Mouse (Mus musculus): ENCODE results near the gene Rbm34. TPM values are rescaled to one million over a fixed set of nuclear protein-coding genes. Genes with fewer than 3 reads are reported as not detected.
A peak's percentile ranks its signal among the peaks of the same experiment; 100 is the strongest.
"Not testable (repeated sequence)": the region's sequence is repeated elsewhere in the genome, so short reads cannot be mapped to it uniquely, and the experiment has no call there.

Gene Rbm34
- polyA plus RNA-seq, 1 experiment from 2014 or later, result 11.6 TPM

DNA sequence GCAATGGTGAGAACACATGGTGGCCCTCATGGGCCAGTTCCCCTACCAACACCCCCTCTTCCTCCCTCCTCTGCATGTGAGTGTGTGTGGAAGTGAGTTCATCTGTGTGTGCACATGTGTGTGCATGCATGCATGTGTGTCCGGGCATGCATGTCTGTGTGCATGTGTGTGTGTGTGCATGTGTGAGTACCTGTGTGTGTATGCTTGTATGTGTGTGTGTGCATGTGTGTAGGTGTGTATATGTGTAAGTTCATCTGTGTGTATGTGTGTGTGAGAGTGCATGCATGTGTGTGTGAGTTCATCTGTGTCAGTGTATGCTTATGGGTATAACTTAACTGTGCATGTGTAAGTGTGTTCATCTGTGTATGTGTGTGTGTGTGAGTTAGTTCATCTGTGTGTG lies 52.5 kb downstream of the Rbm34 start:
- H3K36me3 ChIP-seq, result no peaks in the 10 kb centered on the region
- no peaks in the 10 kb centered on the region for H3K27me3 ChIP-seq
- peaks cover 51% of the 10 kb centered on the region for H3K4me1 ChIP-seq (replicated peaks)
- H3K4me3 ChIP-seq, result no peak overlapping the region
- no peak overlapping the region for H3K27ac ChIP-seq
- 94% methylated on average over 1 of the region's 1 CpGs for WGBS
- no peak overlapping the region for H3K9ac ChIP-seq
- no peak overlapping the region for H3K4me2 ChIP-seq
- no peak for ATAC-seq (replicated peaks; ENCODE audit: insufficient number of reproducible peaks, insufficient read depth, low FRiP score, low read depth)
- peaks cover 3% of the 10 kb centered on the region; the same call in 1 of the 2 replicates for H3K9me3 ChIP-seq (replicated peaks)

DNA sequence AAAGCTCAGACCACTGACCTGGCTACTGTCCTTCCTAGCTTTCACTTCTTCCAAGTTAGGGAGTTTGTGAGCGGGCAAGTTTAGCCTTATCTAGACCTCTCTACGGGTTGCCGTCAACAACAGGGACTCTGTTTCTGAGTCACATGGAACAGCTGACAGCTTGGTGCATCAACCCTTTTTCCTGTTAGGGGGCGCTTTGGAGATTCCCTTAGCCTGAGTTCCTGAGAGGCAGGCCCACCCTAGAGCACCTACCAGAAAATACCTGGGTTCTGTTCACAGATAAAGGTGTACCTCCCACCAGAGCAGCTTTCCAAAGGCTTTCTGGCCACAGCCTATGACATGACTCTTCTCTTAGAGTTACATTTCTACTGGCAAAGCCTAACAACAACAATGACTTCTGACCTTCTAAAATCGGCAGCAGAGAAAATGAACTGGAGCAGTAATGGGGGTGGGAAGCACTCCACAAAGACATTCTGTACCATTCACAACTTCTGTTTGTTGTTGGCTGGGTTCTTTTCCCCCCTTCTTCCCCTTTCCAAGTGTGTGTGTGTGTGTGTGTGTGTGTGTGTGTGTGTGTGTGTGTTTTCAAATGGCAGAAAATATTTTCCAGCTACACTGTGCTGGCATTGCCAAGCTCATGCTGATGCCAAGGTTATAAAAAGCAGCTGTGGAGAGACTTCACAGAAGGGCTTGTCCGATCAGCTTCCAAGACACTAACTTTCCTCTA lies 53.5 kb downstream of the Rbm34 start:
- Histone ChIP-seq H3K4me2 (no peak overlapping the region), H3K36me3 (no peaks in the 10 kb centered on the region), H3K9ac (no peak overlapping the region), H3K27ac (peak overlapping the region; percentile 56), H3K4me3 (no peak overlapping the region), H3K4me1 (replicated peaks) (peaks cover 56% of the 10 kb centered on the region), H3K9me3 (replicated peaks) (peaks cover 3% of the 10 kb centered on the region; the same call in 1 of the 2 replicates), H3K27me3 (no peaks in the 10 kb centered on the region)
- ATAC-seq (replicated peaks; ENCODE audit: insufficient number of reproducible peaks, insufficient read depth, low FRiP score, low read depth), result no peak
- 22% methylated on average over 6 of the region's 6 CpGs for WGBS

DNA sequence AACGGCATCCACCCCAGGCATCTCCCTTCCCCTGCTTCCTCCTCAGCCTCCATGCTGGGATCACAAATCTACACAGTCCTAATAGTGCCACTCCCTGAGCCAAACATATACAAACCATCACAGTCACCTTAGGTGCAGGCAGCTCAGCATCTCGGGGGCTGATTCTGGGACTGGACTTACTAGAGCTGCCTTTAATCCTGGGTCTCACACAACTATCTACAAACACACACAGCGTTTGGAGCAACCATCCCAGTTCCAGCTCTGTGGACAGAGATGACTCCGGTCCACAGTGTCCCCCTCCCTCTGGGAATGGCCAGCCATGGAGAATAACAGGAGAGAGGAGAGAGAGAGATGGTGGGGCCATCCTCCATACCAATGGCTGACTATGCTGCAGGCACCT lies 54.3 kb downstream of the Rbm34 start:
- no peak overlapping the region for H3K27ac ChIP-seq
- H3K9me3 ChIP-seq (replicated peaks), result no peaks in the 10 kb centered on the region
- no peak overlapping the region for H3K4me2 ChIP-seq
- H3K36me3 ChIP-seq, result no peaks in the 10 kb centered on the region
- WGBS, result 74% methylated on average over 4 of the region's 4 CpGs
- no peak overlapping the region for H3K4me3 ChIP-seq
- no peak overlapping the region for H3K9ac ChIP-seq
- H3K27me3 ChIP-seq, result no peaks in the 10 kb centered on the region
- no peak for ATAC-seq (replicated peaks; ENCODE audit: insufficient number of reproducible peaks, insufficient read depth, low FRiP score, low read depth)
- H3K4me1 ChIP-seq (replicated peaks), result peaks cover 56% of the 10 kb centered on the region

DNA sequence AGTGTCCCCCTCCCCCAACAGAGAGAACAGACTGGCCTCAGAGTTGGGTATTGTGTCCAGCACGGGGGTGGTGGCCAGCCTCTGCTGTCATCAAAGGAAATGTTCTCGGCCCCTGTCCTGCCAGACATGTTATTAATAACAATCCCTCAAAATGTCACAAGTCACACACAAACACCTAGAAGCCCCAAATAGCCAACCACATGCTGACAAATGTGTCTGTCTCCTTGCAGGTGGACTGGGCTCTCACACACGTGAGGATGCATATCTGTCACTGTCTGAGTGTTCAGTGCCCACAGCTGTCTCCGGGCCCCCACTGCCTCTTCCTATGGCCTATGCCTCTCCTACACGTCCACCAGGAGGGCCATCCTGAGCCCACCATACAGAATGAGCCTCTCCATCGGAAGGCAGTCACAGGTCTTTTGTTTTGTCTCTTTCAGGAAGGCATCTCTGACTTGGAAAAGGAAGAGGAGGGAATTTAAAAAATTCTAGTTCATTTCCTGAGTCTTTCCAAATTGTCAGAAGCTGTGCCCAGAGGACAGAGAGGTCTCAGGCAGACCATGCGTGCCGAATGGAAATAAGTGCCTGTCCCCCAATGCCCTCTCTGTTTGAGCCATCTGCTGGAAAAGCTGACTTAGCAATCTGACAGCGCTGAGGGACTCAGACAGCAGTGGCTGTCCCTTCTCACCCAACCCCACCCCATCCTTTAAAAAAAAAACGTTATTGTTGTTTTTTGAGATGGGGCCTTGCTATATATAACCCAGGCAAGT lies 56.1 kb downstream of the Rbm34 start:
- H3K4me3 ChIP-seq, result no peak overlapping the region
- H3K4me2 ChIP-seq, result no peak overlapping the region
- H3K36me3 ChIP-seq, result no peaks in the 10 kb centered on the region
- 0 out of 2 replicates have a peak overlapping the region, but pooled peaks have one; percentile 7 for H3K27ac ChIP-seq
- 39% methylated on average over 10 of the region's 10 CpGs for WGBS
- no peaks in the 10 kb centered on the region for H3K9me3 ChIP-seq (replicated peaks)
- H3K9ac ChIP-seq, result no peak overlapping the region
- no peak for ATAC-seq (replicated peaks; ENCODE audit: insufficient number of reproducible peaks, insufficient read depth, low FRiP score, low read depth)
- no peaks in the 10 kb centered on the region for H3K27me3 ChIP-seq
- peaks cover 51% of the 10 kb centered on the region for H3K4me1 ChIP-seq (replicated peaks)

DNA sequence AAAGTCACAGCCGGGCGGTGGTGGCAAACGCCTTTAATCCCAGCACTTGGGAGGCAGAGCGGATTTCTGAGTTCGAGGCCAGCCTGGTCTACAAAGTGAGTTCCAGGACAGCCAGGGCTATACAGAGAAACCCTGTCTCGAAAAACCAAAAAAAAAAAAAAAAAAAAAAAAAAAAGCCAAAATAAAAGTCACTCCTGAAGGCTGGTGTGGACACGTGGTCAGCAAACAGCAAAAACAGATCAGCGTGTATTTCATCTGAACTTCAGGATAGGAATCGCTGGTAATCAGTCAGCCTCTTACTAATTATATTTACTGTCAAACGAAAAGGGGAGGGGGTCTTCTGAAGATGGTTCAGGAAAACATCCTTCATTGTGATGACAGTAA lies 56.8 kb downstream of the Rbm34 start:
- ATAC-seq (replicated peaks; ENCODE audit: insufficient number of reproducible peaks, insufficient read depth, low FRiP score, low read depth), result not testable (repeated sequence)
- WGBS, result 63% methylated on average over 10 of the region's 10 CpGs

DNA sequence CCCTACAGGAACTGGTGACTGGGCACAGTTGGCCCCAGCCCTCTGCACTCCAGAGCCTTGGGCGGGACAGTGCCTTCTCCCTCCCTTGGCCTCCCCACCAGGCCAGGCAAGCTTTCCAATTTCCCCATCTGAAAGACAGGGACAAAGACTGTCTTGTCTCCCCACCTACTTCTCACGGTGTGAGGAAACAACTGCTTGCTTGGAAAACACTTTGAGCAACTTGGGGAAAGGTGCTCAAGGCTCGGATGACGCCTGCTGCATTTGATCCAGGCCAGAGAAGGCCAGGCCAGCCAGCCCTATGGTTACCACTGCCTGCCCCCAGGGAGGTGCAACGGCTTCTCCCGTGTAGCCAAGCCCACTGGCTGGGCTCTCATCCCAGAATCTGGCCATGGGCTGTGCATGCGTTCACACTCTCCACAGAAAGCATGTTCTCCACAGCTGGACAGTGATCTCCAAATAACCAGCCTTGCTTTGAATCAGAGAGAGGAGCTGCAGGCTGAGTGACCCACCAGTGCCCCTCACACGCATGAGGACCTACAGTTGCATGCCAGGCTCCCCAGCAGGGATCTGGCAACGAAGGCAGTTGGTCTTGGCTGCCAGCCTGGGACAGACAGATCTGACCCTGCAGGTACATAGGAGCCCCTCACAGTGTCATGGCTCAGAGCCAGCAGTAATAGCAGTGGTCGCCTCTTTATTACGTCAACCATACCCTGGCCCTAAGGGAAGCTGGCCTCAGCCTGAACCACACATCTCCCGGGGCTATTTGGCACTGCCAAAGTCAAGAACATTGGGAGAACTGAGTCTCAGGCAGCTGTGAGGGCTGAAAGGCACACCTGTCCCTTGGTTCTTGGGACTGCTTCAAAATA lies 57.4 kb downstream of the Rbm34 start:
- no peak overlapping the region for H3K9ac ChIP-seq
- ATAC-seq (replicated peaks; ENCODE audit: insufficient number of reproducible peaks, insufficient read depth, low FRiP score, low read depth), result peak; percentile 38; the same call in 1 of the 2 replicates
- H3K36me3 ChIP-seq, result no peaks in the 10 kb centered on the region
- H3K27ac ChIP-seq, result peak overlapping the region; percentile 20
- 34% methylated on average over 12 of the region's 12 CpGs for WGBS
- H3K9me3 ChIP-seq (replicated peaks), result no peaks in the 10 kb centered on the region
- peaks cover 50% of the 10 kb centered on the region for H3K4me1 ChIP-seq (replicated peaks)
- no peak overlapping the region for H3K4me2 ChIP-seq
- no peaks in the 10 kb centered on the region for H3K27me3 ChIP-seq
- no peak overlapping the region for H3K4me3 ChIP-seq

More for the DNA sequence above, 56.8 kb downstream of the Rbm34 start:
- peaks cover 52% of the 10 kb centered on the region for H3K4me1 ChIP-seq (replicated peaks)
- not testable (repeated sequence) for H3K9ac ChIP-seq; H3K4me2 ChIP-seq; H3K4me3 ChIP-seq; H3K27me3 ChIP-seq; H3K27ac ChIP-seq; H3K36me3 ChIP-seq; H3K9me3 ChIP-seq (replicated peaks)

DNA sequence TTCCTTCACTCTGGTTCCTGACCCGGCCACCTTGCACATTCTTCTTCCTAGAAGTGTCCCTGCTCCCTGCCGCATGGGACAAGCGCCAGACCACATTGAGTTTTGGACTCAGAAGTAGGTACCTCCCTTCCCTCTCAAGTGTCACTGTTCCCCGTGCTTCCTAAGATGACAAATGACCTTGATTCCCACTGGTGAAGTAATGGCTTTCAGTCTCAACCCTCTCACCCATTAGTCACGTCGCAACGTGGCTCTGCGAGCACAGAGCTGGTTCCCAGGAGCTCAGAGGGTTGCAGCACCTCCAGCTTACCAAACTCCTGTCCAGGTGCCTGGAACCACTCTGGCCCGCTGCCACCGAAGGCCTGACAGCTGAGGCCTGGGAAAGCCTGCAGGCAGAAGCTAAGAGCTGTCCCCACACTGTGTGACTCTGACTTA lies 61.5 kb downstream of the Rbm34 start:
- 0 out of 2 replicates have a peak, but pooled peaks have one; percentile 11 for ATAC-seq (replicated peaks; ENCODE audit: insufficient number of reproducible peaks, insufficient read depth, low FRiP score, low read depth)
- Histone ChIP-seq H3K4me3 (no peak overlapping the region), H3K9me3 (replicated peaks) (no peaks in the 10 kb centered on the region), H3K4me2 (no peak overlapping the region), H3K36me3 (no peaks in the 10 kb centered on the region), H3K9ac (no peak overlapping the region), H3K4me1 (replicated peaks) (peaks cover 24% of the 10 kb centered on the region), H3K27me3 (no peaks in the 10 kb centered on the region), H3K27ac (no peak overlapping the region)
- 49% methylated on average over 10 of the region's 10 CpGs for WGBS

DNA sequence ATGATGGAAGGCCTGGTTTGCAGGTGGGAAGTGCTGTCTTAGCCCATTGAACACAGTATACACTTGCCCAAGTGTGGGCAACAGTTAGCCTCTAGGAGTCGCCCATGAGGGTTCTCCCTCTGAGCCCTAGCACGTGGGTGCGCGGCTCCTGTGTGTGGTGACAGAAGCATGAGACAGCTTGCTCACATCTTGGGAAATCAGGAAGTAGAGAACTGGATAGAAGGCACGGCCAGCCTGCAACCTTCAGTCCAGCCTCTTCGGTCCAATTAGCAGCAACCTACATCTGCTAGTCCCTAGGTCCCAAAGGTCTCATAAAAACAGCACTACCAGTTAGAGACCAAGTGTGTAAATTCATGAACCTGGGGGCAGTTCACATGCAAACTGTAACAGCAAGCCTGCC lies 62.1 kb downstream of the Rbm34 start:
- 63% methylated on average over 6 of the region's 6 CpGs for WGBS
- H3K9ac ChIP-seq, result no peak overlapping the region

DNA sequence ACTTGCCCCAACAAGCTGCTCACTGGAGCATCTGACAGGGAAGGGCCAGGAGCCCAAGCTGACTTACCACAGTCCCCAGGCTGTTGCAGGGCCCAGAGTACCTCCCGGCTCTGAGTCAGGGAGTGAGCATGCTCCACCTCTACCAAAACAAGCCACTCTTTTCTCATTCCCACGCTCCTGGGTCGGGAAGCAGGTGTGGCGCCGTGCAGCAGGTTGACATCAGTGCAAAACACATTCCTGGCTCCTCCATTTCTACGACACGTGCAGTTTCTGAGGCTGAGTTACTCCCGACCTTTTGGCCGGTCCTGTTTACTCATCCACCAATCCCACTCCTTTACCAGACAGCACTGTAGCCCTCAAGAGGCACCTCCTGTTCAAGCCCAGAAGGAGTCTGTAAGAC lies 62.9 kb downstream of the Rbm34 start:
- 73% methylated on average over 9 of the region's 9 CpGs for WGBS
- no peaks in the 10 kb centered on the region for H3K36me3 ChIP-seq
- no peak overlapping the region for H3K4me2 ChIP-seq
- no peak overlapping the region for H3K27ac ChIP-seq
- no peak overlapping the region for H3K4me3 ChIP-seq
- ATAC-seq (replicated peaks; ENCODE audit: insufficient number of reproducible peaks, insufficient read depth, low FRiP score, low read depth), result no peak
- no peaks in the 10 kb centered on the region for H3K9me3 ChIP-seq (replicated peaks)
- H3K27me3 ChIP-seq, result no peaks in the 10 kb centered on the region
- H3K4me1 ChIP-seq (replicated peaks), result peaks cover 11% of the 10 kb centered on the region
- H3K9ac ChIP-seq, result no peak overlapping the region

More for the DNA sequence above, 62.1 kb downstream of the Rbm34 start:
- no peaks in the 10 kb centered on the region for H3K9me3 ChIP-seq (replicated peaks)
- peaks cover 19% of the 10 kb centered on the region for H3K4me1 ChIP-seq (replicated peaks)
- no peak overlapping the region for H3K4me3 ChIP-seq
- no peak for ATAC-seq (replicated peaks; ENCODE audit: insufficient number of reproducible peaks, insufficient read depth, low FRiP score, low read depth)
- H3K27ac ChIP-seq, result no peak overlapping the region
- no peak overlapping the region for H3K4me2 ChIP-seq
- no peaks in the 10 kb centered on the region for H3K27me3 ChIP-seq
- no peaks in the 10 kb centered on the region for H3K36me3 ChIP-seq

DNA sequence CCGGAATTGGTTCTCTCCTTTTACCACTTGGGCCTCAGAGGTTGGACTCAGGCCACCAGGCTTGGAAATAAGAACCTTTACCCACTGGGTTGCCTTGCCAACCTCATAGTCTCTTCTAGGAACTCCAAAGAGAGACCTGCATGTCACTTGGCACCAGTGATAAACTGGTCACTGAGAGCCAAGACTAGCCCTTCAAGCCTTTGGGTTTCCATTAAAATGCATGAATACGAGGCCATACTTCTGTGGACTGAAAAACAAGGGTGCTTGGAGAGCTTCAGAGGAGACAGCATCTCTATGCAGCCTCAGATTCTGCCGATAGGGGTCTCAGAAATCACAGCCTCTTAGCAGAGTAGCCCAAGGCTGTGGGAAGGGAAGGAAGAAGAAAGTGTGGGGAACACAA lies 63.5 kb downstream of the Rbm34 start:
- Histone ChIP-seq H3K9ac (no peak overlapping the region), H3K9me3 (replicated peaks) (no peaks in the 10 kb centered on the region), H3K4me3 (no peak overlapping the region), H3K27me3 (no peaks in the 10 kb centered on the region), H3K27ac (no peak overlapping the region), H3K4me1 (replicated peaks) (peaks cover 10% of the 10 kb centered on the region), H3K36me3 (no peaks in the 10 kb centered on the region), H3K4me2 (no peak overlapping the region)
- no peak for ATAC-seq (replicated peaks; ENCODE audit: insufficient number of reproducible peaks, insufficient read depth, low FRiP score, low read depth)
- 75% methylated on average over 3 of the region's 3 CpGs for WGBS

DNA sequence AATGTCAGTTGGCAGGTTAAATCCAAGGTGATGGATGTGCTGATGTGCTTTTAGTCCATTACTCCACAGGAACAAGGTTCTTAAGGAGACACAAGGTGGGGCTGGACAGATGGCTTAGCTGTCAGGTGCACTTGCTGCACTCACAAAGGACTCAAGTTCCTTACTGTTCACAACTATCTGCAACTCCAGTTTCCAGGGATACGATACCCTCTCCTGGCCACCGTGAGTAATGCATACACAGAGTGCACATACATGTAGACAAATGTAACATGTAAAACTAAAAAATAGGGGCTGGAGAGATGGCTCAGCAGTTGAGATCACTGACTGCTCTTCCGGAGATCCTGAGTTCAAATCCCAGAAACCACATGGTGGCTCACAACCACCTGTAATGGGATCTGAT lies 65.5 kb downstream of the Rbm34 start:
- no peaks in the 10 kb centered on the region for H3K9me3 ChIP-seq (replicated peaks)
- WGBS, result 85% methylated on average over 3 of the region's 3 CpGs
- peaks cover 10% of the 10 kb centered on the region for H3K4me1 ChIP-seq (replicated peaks)
- H3K36me3 ChIP-seq, result no peaks in the 10 kb centered on the region
- no peaks in the 10 kb centered on the region for H3K27me3 ChIP-seq
- no peak overlapping the region for H3K9ac ChIP-seq
- no peak for ATAC-seq (replicated peaks; ENCODE audit: insufficient number of reproducible peaks, insufficient read depth, low FRiP score, low read depth)
- H3K27ac ChIP-seq, result no peak overlapping the region
- no peak overlapping the region for H3K4me3 ChIP-seq
- no peak overlapping the region for H3K4me2 ChIP-seq
